Mouse (Mus musculus) kidney, embryonic 14.5 days (tissue): Measurements from ENCODE around the gene Gm10800. TPM values are rescaled to one million over a fixed set of nuclear protein-coding genes. Genes with fewer than 3 reads are reported as not detected.
"Not testable (repeated sequence)": the region's sequence is repeated elsewhere in the genome, so short reads cannot be mapped to it uniquely, and the experiment has no call there.

Experiments used
- ATAC-seq: fragments of 200-750 bp; cut with Nextera tagmentation; 2 replicates; pipeline ENCODE4 v1.8.0; 2017; ENCODE audit warnings: moderate number of reproducible peaks, mild to moderate bottlenecking, moderate TSS enrichment, moderate library complexity; ENCODE audit not compliant: low FRiP score, low TSS enrichment
- H3K27ac ChIP-seq: fragments of 300-500 bp; sonication (generic); 2 replicates; pipeline ENCODE4 v1.5.1; 2014; ENCODE audit warnings: low read depth, mild to moderate bottlenecking, low read length, moderate library complexity, mixed read lengths
- H3K27me3 ChIP-seq: fragments of 300-500 bp; sonication (generic); 2 replicates; pipeline ENCODE4 v1.6.1; 2014; ENCODE audit warnings: mild to moderate bottlenecking, low read length; ENCODE audit not compliant: control insufficient read depth, insufficient read depth
- H3K36me3 ChIP-seq: fragments of 300-500 bp; sonication (generic); 2 replicates; pipeline ENCODE4 v1.6.1; 2014; ENCODE audit warnings: low read length, mixed read lengths; ENCODE audit not compliant: control insufficient read depth, insufficient read depth
- H3K4me1 ChIP-seq: fragments of 300-500 bp; sonication (generic); 2 replicates; pipeline ENCODE4 v1.6.1; 2014; ENCODE audit warnings: low read length, mixed read lengths; ENCODE audit not compliant: control insufficient read depth, insufficient read depth
- H3K4me2 ChIP-seq: fragments of 300-500 bp; sonication (generic); replicated peaks from 2 replicates; pipeline ENCODE4 v1.6.1; 2014; ENCODE audit warnings: low read depth, mild to moderate bottlenecking, low read length
- H3K4me3 ChIP-seq: fragments of 300-500 bp; sonication (generic); 2 replicates; pipeline ENCODE4 v1.5.1; 2014; ENCODE audit warnings: mild to moderate bottlenecking, low read length
- H3K9ac ChIP-seq: fragments of 300-500 bp; sonication (generic); 2 replicates; pipeline ENCODE4 v1.6.1; 2014; ENCODE audit warnings: low read depth, mild to moderate bottlenecking, low read length, moderate library complexity
- H3K9me3 ChIP-seq: fragments of 300-500 bp; sonication (generic); 2 replicates; pipeline ENCODE4 v1.6.1; 2016; ENCODE audit warnings: low read length; ENCODE audit not compliant: control insufficient read depth
- WGBS: fragments of 180-500 bp; shearing (Covaris S2); extraction: QIAGEN DNeasy Blood & Tissue Kit; methylation state at CpG from one replicate; pipeline ENCODE4 v1.1.7; 2014; 5-methylcytosine and 5-hydroxymethylcytosine counted together
- polyA plus RNA-seq: library from polyadenylated mRNA; unstranded; fragments of >200 nt; fragmentation: Nextera tagmentation; extraction: Ambion mirVana; gene quantifications from 2 replicates; pipeline ENCODE4 v1.2.1, GENCODE M21; 2014

The Gm10800 gene
- 0.46 and 0.91 TPM in 2 replicates for polyA plus RNA-seq

DNA sequence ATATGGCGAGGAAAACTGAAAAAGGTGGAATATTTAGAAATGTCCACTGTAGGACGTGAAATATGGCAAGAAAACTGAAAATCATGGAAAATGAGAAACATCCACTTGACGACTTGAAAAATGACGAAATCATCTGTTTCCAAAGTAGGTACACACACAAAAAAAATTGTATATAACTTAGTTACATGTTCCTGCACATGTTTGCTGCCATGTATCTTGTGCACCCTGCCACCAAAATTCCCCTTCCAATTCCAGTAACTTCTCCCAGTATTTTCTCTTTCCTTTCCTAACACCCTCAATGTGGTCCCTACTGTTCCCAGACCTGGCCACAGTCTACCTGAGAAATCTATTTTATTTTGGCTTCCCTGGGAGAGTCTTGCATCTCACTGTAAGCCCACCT lies at the start of gene Gm10800:
TSS of gene Gm10800 (minus strand) at position 101 of the 400 bp plus-strand sequence.
- 82% methylated on average over 4 of the region's 4 CpGs for WGBS
- not testable (repeated sequence) for H3K4me1 ChIP-seq, ATAC-seq, H3K27me3 ChIP-seq, H3K4me2 ChIP-seq, H3K27ac ChIP-seq, H3K4me3 ChIP-seq, H3K36me3 ChIP-seq, H3K9me3 ChIP-seq, H3K9ac ChIP-seq

- Histone ChIP-seq H3K4me1 (no peaks in the 10 kb centered on the region), H3K27ac (no peak overlapping the region), H3K9ac (no peak overlapping the region), H3K4me3 (no peak overlapping the region), H3K27me3 (no peaks in the 10 kb centered on the region), H3K36me3 (no peaks in the 10 kb centered on the region), H3K4me2 (no peak overlapping the region), H3K9me3 (no peaks in the 10 kb centered on the region)
- WGBS: 84% methylated on average over 1 of the region's 1 CpGs
- no peak for ATAC-seq
Measured at GRCm38 (mm10) chr2:98697533-98697932, 30.4 kb upstream of the Gm10800 start.

DNA sequence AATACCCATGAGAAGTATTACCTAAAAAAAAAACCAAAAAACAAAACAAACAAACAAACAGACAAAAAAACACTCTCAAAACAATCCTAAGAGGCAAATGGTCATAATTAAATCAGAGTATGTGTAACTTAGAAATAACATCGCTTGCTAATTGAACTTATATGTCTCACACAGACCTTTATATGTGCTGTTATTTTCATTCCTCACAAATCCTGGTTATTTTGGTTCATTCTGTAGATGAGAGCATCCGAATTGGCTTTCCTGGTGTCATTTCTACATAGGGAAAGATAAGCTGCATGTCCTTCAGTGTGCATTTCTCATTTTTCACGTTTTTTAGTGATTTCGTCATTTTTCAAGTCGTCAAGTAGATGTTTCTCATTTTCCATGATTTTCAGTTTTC lies 5.2 kb downstream of the Gm10800 start, which contains the start of gene Gm10801:
TSS of gene Gm10801 (plus strand) at position 301 of the 400 bp plus-strand sequence.
- not testable (repeated sequence) for H3K27ac ChIP-seq, H3K9me3 ChIP-seq, H3K4me2 ChIP-seq, H3K4me1 ChIP-seq, H3K36me3 ChIP-seq, ATAC-seq, H3K27me3 ChIP-seq, H3K9ac ChIP-seq, H3K4me3 ChIP-seq
- WGBS: 79% methylated on average over 4 of the region's 5 CpGs

Other genes with a start within 250 kb of the Gm10800 start
- gene Gm10801, start 5.1 kb downstream of the Gm10800 start, polyA plus RNA-seq: not detected in 2 replicates